In the genomic region with DNA sequence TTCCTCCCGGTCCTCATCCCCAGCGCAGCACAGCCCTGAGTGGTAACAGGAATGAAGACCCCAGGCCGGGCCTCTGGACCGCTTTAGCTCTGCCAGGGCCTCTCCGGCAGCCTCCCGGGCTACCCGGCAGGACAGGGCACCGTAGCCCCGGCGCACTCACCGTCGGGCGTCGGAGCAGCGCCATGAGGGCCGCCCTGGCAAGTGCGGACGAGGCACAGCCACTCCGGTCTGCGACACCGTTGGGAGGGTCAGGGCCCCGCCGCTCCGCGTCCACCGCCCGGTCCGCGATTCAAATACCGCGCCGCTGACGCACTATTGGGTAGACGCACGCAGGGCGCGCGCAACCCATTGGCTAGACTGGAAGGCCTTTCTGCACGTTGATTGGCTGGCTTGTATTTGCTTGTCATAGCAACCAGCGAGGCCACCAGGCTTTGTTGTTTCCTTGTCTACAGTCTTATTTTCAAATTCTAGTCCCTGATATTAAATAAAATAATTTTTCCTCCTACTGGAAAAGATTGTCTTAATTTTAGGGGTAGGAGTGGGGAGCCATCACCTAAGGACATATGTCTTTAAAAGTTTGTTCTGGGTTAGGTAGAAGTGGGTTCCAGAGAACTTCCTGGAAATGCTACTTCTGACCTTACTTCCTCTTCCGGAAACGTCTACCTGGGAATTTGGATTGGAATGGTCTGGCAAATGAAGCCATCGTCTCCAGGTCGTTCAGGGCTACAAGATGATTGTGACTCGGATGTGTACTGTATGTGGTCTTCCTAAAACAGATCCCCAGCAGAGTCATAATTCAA, we compare ENCODE assay signal across 8 mouse cellular contexts. TPM values are rescaled to one million over a fixed set of nuclear protein-coding genes. Genes with fewer than 3 reads are reported as not detected.
A peak's percentile ranks its signal among the peaks of the same experiment; 100 is the strongest.
DNase-seq lines count a peak whose midpoint lies in the region; ATAC-seq and TF ChIP-seq lines count a peak whose summit lies in the region.

A gene (minus strand): TSS at position 291 of the 800 bp plus-strand sequence.

- H3K4me1 ChIP-seq in ES-E14 (ENCODE audit: control insufficient read depth in 2 of 2, insufficient read depth in 2 of 2, low read length in 2 of 2, poor library complexity in 1 of 2) = peaks cover 3 to 8% of the 10 kb centered on the region in 2 experiments; a peak in 3 of 4 replicates
- H3K4me1 ChIP-seq in forebrain, embryonic 16.5 days (replicated peaks; ENCODE audit: control insufficient read depth, insufficient read depth, low read length) = peaks cover 8% of the 10 kb centered on the region
- no peaks in the 10 kb centered on the region for H3K4me1 ChIP-seq in lung, embryonic 14.5 days (ENCODE audit: insufficient read depth)
- peaks cover 4% of the 10 kb centered on the region for H3K4me1 ChIP-seq in olfactory bulb, adult 2 months (ENCODE audit: control insufficient read depth, insufficient read depth, low read length)

- WGBS in forebrain, embryonic 16.5 days = 3% methylated on average over 45 of the region's 45 CpGs
- WGBS in lung, embryonic 14.5 days = 3% methylated on average over 45 of the region's 45 CpGs
- WGBS in olfactory bulb, adult 2 months = 4% methylated on average over 45 of the region's 45 CpGs

- no peaks in the 10 kb centered on the region for H3K9me3 ChIP-seq in ES-E14 (ENCODE audit: control insufficient read depth, insufficient read depth, low read depth, low read length)
- H3K9me3 ChIP-seq in forebrain, embryonic 16.5 days (ENCODE audit: control insufficient read depth, low read length) = no peaks in the 10 kb centered on the region
- no peaks in the 10 kb centered on the region for H3K9me3 ChIP-seq in lung, embryonic 14.5 days (ENCODE audit: low read depth, low read length)

- DNase-seq in ES-E14 (ENCODE audit: low read depth, low spot score) = peak; percentile 85
- DNase-seq in cerebellum, adult 11-12 months = peak; percentile 65
- peak; percentile 79 to 80 for DNase-seq in heart, postnatal 36 days
- peak; percentile 78 to 88 for DNase-seq in layer of hippocampus, adult 2 months (ENCODE audit: low spot score in 2 of 2)
- peak; percentile 98 for DNase-seq in lung, embryonic 14.5 days
- peak; percentile 91 for DNase-seq in thymus, postnatal 0 days (ENCODE audit: low spot score)

- intact Hi-C loops in heart, postnatal 36 days (cut with DNase I) = no loop called here

- peak within 1 kb of the TSS; percentile 87 to 95 for H3K4me3 ChIP-seq in ES-E14 (ENCODE audit: insufficient read depth in 1 of 2, low read depth in 1 of 2, low read length in 2 of 2, poor library complexity in 1 of 2, severe bottlenecking in 1 of 2)
- peak within 1 kb of the TSS; percentile 51 for H3K4me3 ChIP-seq in forebrain, embryonic 16.5 days (replicated peaks; ENCODE audit: low read length)
- H3K4me3 ChIP-seq in layer of hippocampus, adult 2 months = peak within 1 kb of the TSS; percentile 55
- H3K4me3 ChIP-seq in lung, embryonic 14.5 days (ENCODE audit: low read depth, low read length) = peak within 1 kb of the TSS; percentile 77
- H3K4me3 ChIP-seq in olfactory bulb, adult 2 months (ENCODE audit: insufficient read depth, low read depth, low read length) = peak within 1 kb of the TSS; percentile 35

- H3K9ac ChIP-seq in ES-E14 (ENCODE audit: insufficient read depth, low read depth, low read length, poor library complexity, severe bottlenecking) = peak within 1 kb of the TSS; percentile 98
- peak within 1 kb of the TSS; percentile 51 for H3K9ac ChIP-seq in forebrain, embryonic 16.5 days (replicated peaks; ENCODE audit: low read depth, low read length)
- peak within 1 kb of the TSS; percentile 91 for H3K9ac ChIP-seq in lung, embryonic 14.5 days

- H3K27me3 ChIP-seq in forebrain, embryonic 16.5 days (replicated peaks; ENCODE audit: control insufficient read depth, insufficient read depth, low read length) = no peaks in the 10 kb centered on the region
- H3K27me3 ChIP-seq in lung, embryonic 14.5 days (ENCODE audit: insufficient read depth, low read length) = no peaks in the 10 kb centered on the region

- peak; percentile 99 for ATAC-seq in forebrain, embryonic 16.5 days
- ATAC-seq in lung, embryonic 14.5 days (ENCODE audit: insufficient read depth) = peak; percentile 98

- H3K4me2 ChIP-seq in forebrain, embryonic 16.5 days (ENCODE audit: low read length) = peak within 1 kb of the TSS; percentile 94
- H3K4me2 ChIP-seq in lung, embryonic 14.5 days = peak within 1 kb of the TSS; percentile 74

- in situ Hi-C loops in ES-E14 (cut with MboI; ENCODE audit: low sequenced_read_pairs in 2 of 2, unreplicated experiment in 2 of 2) = no loop called here

- H3K36me3 ChIP-seq in ES-E14 (ENCODE audit: control insufficient read depth, insufficient read depth, low read length, poor library complexity, severe bottlenecking) = peaks cover 9% of the 10 kb centered on the region
- 0 out of 2 replicates have a peak, but pooled peaks cover 6% of the 10 kb centered on the region for H3K36me3 ChIP-seq in forebrain, embryonic 16.5 days (ENCODE audit: control insufficient read depth, insufficient read depth)
- peaks cover 43% of the 10 kb centered on the region for H3K36me3 ChIP-seq in lung, embryonic 14.5 days (ENCODE audit: insufficient read depth)

- TF ChIP-seq CTCF in layer of hippocampus, adult 2 months (conservative IDR thresholded peaks at IDR 0.05) = peak; percentile 34; the same call in 1 of the 2 replicates
- no peak for TF ChIP-seq CTCF in lung, embryonic 14.5 days (IDR thresholded peaks at IDR 0.05; ENCODE audit: low read depth)
- no peak for TF ChIP-seq CTCF in olfactory bulb, adult 2 months (IDR thresholded peaks at IDR 0.05; ENCODE audit: insufficient read depth, low read depth, low read length)

- H3K27ac ChIP-seq in ES-E14 (ENCODE audit: insufficient read depth, low read depth, low read length, poor library complexity, severe bottlenecking) = peak within 1 kb of the TSS; percentile 88
- H3K27ac ChIP-seq in forebrain, embryonic 16.5 days (ENCODE audit: low read length) = no peak within 1 kb of the TSS
- no peak within 1 kb of the TSS; the same call in 1 of the 2 replicates for H3K27ac ChIP-seq in layer of hippocampus, adult 2 months
- peak within 1 kb of the TSS; percentile 80; the same call in 1 of the 2 replicates for H3K27ac ChIP-seq in lung, embryonic 14.5 days (ENCODE audit: low read depth)
- H3K27ac ChIP-seq in olfactory bulb, adult 2 months (ENCODE audit: insufficient read depth, low read depth, low read length) = no peak within 1 kb of the TSS

- no peak for TF ChIP-seq POLR2A in olfactory bulb, adult 2 months (IDR thresholded peaks at IDR 0.05; ENCODE audit: insufficient read depth, low read depth, low read length)

TF ChIP-seq in ES-E14, 5 proteins besides CTCF, POLR2A, EP300 and RAD21:
- TF ChIP-seq ZNF384 (IDR thresholded peaks at IDR 0.05; ENCODE audit: low read depth, low read length) = no peak
- peak; percentile 63; the same call in 1 of the 2 replicates for TF ChIP-seq CHD2 (IDR thresholded peaks at IDR 0.05; ENCODE audit: low read depth, low read length)

RNA-seq across cellular contexts. Expression of the gene that starts here (rescaled TPM):
- total RNA-seq in ES-E14 (2012; rRNA removed) = 95.0 and 122 TPM in 2 replicates
- 54.9 and 67.1 TPM in 2 replicates for polyA plus RNA-seq in forebrain, embryonic 16.5 days (2015; fragmentation: Nextera tagmentation; extraction: Ambion mirVana)
- 1 to 10 TPM; 1.2 to 1.3 TPM for total RNA-seq in heart, postnatal 36 days (2021)
- 1 to 10 TPM; 1.2 to 1.4 TPM for total RNA-seq in layer of hippocampus, adult 2 months (2021)
- polyA plus RNA-seq in lung, embryonic 14.5 days (2014; fragmentation: Nextera tagmentation; extraction: Ambion mirVana) = 247 and 251 TPM in 2 replicates
- polyA plus RNA-seq in olfactory bulb, adult 2 months (2012; ENCODE audit: insufficient read depth, insufficient read length, low replicate concordance, missing spikeins) = not detected in 2 replicates
- polyA plus RNA-seq in thymus, postnatal 0 days (2015; fragmentation: Nextera tagmentation; extraction: Ambion mirVana) = 291 and 294 TPM in 2 replicates

Comparison
In these comparisons a context has a peak if more than half of its experiments do, and no peak if none do; other contexts are left out.
1. RNA of the gene that starts here (total RNA-seq): 95.0 to 122 TPM in ES-E14; 1.2 to 1.4 TPM in layer of hippocampus, adult 2 months and 1.2 to 1.3 TPM in heart, postnatal 36 days; every median in the first group is over 10 times any median in the second.
2. H3K27ac ChIP-seq: peak in ES-E14 (single experiment) and lung, embryonic 14.5 days (single experiment); none in forebrain, embryonic 16.5 days (single experiment), layer of hippocampus, adult 2 months (single experiment) and olfactory bulb, adult 2 months (single experiment).
3. H3K4me3 ChIP-seq: peak in every context shown above with its lines; median percentile 91 in ES-E14; 77 in lung, embryonic 14.5 days; 55 in layer of hippocampus, adult 2 months; 51 in forebrain, embryonic 16.5 days; 35 in olfactory bulb, adult 2 months.
4. Peak in every context shown above with its lines, with median percentiles within 50 percentile points of each other: DNase-seq and H3K9ac ChIP-seq.